12 mouse cellular contexts compared by ENCODE assay signal in the genomic region with DNA sequence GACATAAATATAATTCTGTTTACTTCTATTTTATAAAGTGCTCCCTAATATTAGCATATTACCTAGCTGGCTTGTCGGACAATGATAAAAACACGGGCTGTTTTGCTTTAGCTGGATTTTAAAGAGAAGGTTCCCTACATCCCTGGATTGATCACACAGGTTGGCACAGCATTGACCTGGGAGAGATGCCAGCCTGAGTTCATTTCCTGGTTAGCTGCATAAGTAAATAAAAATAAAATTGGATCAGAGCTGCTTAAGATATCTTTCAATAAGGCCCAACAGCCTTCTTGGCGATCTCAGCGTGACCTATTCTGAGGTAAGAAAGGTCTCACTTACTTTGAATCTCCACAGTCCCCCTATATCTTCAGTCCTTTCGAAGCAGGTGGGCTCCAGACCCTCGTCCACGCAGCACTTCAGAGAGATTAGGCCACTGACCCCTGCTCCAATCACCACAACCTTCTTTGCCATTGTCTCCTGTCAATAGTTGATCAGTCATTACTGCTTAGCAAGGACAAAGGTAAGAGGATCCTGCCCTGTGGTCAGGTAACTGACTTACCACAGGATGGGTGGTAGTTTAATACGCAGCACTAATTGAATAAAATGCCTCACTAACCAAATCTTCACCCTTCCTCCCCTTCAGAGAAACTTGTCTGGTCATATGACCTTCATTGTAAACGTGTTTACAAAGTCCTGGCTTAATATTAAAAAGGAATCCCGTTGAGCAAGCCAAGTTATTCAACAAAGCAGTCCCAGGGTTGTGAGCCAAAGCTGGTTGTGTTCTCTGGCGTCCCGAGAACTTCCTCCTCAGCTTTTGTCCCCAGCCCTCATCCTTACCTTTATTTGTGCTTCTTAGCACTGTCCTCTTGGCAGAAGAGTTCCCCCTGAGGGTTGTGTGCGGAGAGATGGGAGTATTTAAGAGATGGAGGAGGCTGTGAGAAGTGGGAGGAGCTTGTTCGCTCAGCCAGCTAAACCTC. TPM values are rescaled to one million over a fixed set of nuclear protein-coding genes. Genes with fewer than 3 reads are reported as not detected.
DNase-seq lines count a peak whose midpoint lies in the region; ATAC-seq and TF ChIP-seq lines count a peak whose summit lies in the region.
"Had no signal": no experiment of that assay in that cellular context is flagged by ENCODE, and none has a peak within 500 bp of the region (broad histone marks: within the 10 kb centered on the region; RNA-seq: fewer than 3 reads in every experiment).

A gene (minus strand): TSS at position 889 of the 974 bp plus-strand sequence.

- no peak for ATAC-seq in hindbrain, postnatal 0 days
- ATAC-seq: inflammation-experienced regulatory T-cells, adult 6 months; midbrain, embryonic 13.5 days had no signal

- H3K27me3 ChIP-seq in hindbrain, postnatal 0 days (ENCODE audit: insufficient read depth, low read length), result no peaks in the 10 kb centered on the region
- H3K27me3 ChIP-seq: limb, embryonic 12.5 days; midbrain, embryonic 13.5 days had no signal

- H3K4me3 ChIP-seq in hindbrain, postnatal 0 days (ENCODE audit: low read length), result no peak within 1 kb of the TSS
- H3K4me3 ChIP-seq: limb, embryonic 12.5 days; midbrain, embryonic 13.5 days had no signal

- 69% methylated on average over 14 of the region's 14 CpGs for WGBS in hindbrain, postnatal 0 days

- H3K9me3 ChIP-seq in hindbrain, postnatal 0 days (ENCODE audit: low read length), result no peaks in the 10 kb centered on the region
- H3K9me3 ChIP-seq: limb, embryonic 12.5 days; midbrain, embryonic 13.5 days had no signal

- no peak within 1 kb of the TSS for H3K9ac ChIP-seq in hindbrain, postnatal 0 days (replicated peaks; ENCODE audit: low read length)
- H3K9ac ChIP-seq: limb, embryonic 12.5 days; midbrain, embryonic 13.5 days had no signal

- TF ChIP-seq CTCF in hindbrain, postnatal 0 days (IDR thresholded peaks at IDR 0.05; ENCODE audit: low read depth), result no peak

- H3K27ac ChIP-seq in hindbrain, postnatal 0 days, result no peak within 1 kb of the TSS
- H3K27ac ChIP-seq: limb, embryonic 12.5 days; midbrain, embryonic 13.5 days had no signal

- no peaks in the 10 kb centered on the region for H3K4me1 ChIP-seq in hindbrain, postnatal 0 days (ENCODE audit: insufficient read depth, low read length)
- H3K4me1 ChIP-seq: midbrain, embryonic 13.5 days had no signal

- DNase-seq in ovary, postnatal 14 days (ENCODE audit: low spot score), result peak; percentile 17
- DNase-seq in ovary, postnatal 10 days (ENCODE audit: low spot score), result no peak
- peak; percentile 40 to 49 for DNase-seq in gastrocnemius, adult 8-10 months (ENCODE audit: low spot score in 2 of 2)
- DNase-seq in kidney, postnatal 14 days, result peak; percentile 61
- DNase-seq in urinary bladder, postnatal 25 days (ENCODE audit: low spot score), result peak; percentile 18
- no peak for DNase-seq in hindbrain, postnatal 0 days (ENCODE audit: low spot score)
- DNase-seq in cerebellum, adult 11 months, result no peak
- DNase-seq: retina, postnatal 1 day had no signal

- no peaks in the 10 kb centered on the region for H3K36me3 ChIP-seq in hindbrain, postnatal 0 days (ENCODE audit: insufficient read depth, low read length)
- H3K36me3 ChIP-seq: limb, embryonic 12.5 days; midbrain, embryonic 13.5 days had no signal

- H3K4me2 ChIP-seq in hindbrain, postnatal 0 days (ENCODE audit: low read depth, low read length), result no peak within 1 kb of the TSS
- H3K4me2 ChIP-seq: limb, embryonic 12.5 days; midbrain, embryonic 13.5 days had no signal

RNA-seq across cellular contexts. Expression of the gene that starts here (rescaled TPM):
- 10 to 100 TPM in 3 of 4 experiments, 1 to 10 TPM in 1; 5.9 to 16.7 (median 15.6) TPM for total RNA-seq in gastrocnemius, adult 8-10 months (2022)
- total RNA-seq in hindbrain, postnatal 0 days (2014; rRNA removed), result 0.14 and 1.1 TPM in 2 replicates
- polyA plus RNA-seq in hindbrain, postnatal 0 days (2015; fragmentation: Nextera tagmentation; extraction: Ambion mirVana), result 0.44 and 0.68 TPM in 2 replicates
- total RNA-seq: ES-E14 had no signal
- polyA plus RNA-seq: inflammation-experienced regulatory T-cells, adult 6 months; midbrain, embryonic 13.5 days had no signal

Comparison
In these comparisons a context has a peak if more than half of its experiments do, and no peak if none do; other contexts are left out.
1. DNase-seq: peak in ovary, postnatal 14 days (single experiment), gastrocnemius, adult 8-10 months (2 of 2), kidney, postnatal 14 days (single experiment) and urinary bladder, postnatal 25 days (single experiment); none in ovary, postnatal 10 days (single experiment), hindbrain, postnatal 0 days (single experiment) and cerebellum, adult 11 months (single experiment).